Mouse (Mus musculus): ENCODE results near the gene Fam199x. TPM values are rescaled to one million over a fixed set of nuclear protein-coding genes. Genes with fewer than 3 reads are reported as not detected.

The Fam199x gene
- 1 to 10 TPM; 3.7 to 5.5 TPM for total RNA-seq (2021)
- long read RNA-seq, experiment 1, full-length matches to known transcripts, result 9 of 11 reads
- long read RNA-seq, experiment 1, partial matches to known transcripts, result 0 of 11 reads
- long read RNA-seq, experiment 1, other reads (novel, unspliced or antisense), result 2 of 11 reads
- long read RNA-seq, experiment 2, full-length matches to known transcripts, result 5 of 8 reads
- long read RNA-seq, experiment 2, partial matches to known transcripts, result 0 of 8 reads
- long read RNA-seq, experiment 2, other reads (novel, unspliced or antisense), result 3 of 8 reads

- DNase-seq (ENCODE audit: low spot score), result peak; percentile 72
Observed at GRCm38 (mm10) chrX:137049425-137050225, at the start of gene Fam199x. Fam199x (plus strand) TSS chrX:137049594.

DNA sequence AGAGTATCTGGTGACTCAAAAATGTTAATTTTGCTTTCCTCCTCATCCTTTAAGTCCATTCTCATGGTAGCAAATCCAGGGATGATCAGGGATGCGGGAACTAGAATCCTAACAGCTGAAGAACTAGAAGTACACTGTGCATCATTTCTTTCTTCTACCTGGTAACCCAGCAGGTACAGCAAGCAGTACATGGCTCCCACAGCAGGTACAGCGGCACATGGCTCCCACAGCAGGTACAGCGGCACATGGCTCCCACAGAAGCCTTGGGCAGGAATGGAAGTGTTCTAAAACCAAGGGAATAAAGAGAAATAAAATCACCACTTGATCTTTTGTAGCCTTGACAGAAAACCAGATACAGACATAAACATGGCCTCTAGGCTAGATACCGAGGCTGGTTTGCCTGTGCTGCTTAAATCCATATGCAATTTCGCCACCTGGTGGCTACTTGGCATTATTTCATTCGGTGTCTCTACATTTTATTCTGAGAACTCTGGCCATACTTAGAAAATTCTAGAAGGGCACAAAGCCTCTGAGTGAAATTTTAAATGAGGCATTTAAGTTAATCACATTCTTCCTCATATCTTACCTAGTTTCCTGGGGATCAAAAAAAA lies 34.2 kb upstream of the Fam199x start:
- peak; percentile 21 for DNase-seq (ENCODE audit: low spot score)

- no peak for DNase-seq (ENCODE audit: low spot score)
Observed at GRCm38 (mm10) chrX:137017668-137018067, 31.7 kb upstream of the Fam199x start.

DNA sequence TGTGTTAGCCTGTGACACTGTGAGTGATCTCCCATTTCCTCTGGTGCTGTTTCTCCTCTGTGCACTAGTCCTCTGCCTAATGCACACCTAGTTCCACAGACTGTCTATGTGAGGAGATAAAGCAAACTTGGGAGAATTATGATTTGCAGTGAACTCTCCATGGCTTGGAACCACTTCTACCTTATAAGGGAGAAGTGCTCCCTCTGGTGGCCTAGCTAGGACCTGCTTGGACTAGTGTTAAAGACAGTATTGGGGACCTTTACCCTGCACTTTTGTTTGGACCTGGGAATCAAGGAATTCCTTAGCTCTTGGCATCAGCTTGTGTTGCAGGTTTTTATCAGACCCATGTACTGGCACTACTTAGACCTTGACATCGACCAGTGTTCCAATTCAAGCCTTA lies 30.1 kb upstream of the Fam199x start:
- peak; percentile 33 for DNase-seq (ENCODE audit: low spot score)

GRCm38 (mm10) chrX:137030916-137031315 lies 18.5 kb upstream of the Fam199x start:
- DNase-seq (ENCODE audit: low spot score), result no peak

DNA sequence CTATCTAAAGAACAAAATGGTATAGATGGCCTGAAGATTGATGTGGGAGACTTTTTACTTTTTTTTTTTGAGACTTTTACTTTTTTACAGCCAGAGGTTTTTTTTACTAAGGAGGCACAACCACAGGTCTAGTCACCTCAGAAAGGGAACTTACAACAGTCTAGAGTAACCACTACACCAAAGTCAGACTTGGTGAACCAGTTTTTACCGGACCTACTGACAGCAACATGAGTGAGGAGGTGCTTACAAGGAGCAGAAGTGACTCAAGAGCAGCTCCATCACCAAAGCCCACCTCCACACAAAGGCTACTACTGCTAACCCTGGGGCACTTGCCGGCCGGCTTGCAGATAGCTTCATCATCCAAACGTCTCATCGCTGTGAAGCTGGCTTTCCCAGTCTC lies 17.7 kb upstream of the Fam199x start:
- no peak for DNase-seq (ENCODE audit: low spot score)

DNA sequence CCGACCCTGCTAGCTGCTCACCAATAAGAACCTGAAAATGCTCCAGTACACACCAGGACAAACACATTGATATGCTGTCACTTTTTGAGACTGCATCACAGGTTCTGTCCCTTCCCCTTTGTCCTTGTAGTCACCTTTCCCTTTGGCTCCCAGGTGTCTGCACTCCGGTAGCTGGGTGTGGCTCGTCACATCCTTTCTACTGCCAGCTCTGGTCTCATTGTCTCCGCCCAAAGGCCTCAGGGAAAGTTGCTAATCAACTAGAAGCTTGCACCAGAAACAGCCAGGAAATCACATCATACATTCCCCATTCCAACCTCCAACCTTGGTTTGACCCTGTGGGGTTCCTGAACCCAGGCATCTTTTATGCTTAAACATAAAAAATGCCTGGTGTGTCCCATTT lies 15.1 kb upstream of the Fam199x start:
- DNase-seq (ENCODE audit: low spot score), result no peak

DNA sequence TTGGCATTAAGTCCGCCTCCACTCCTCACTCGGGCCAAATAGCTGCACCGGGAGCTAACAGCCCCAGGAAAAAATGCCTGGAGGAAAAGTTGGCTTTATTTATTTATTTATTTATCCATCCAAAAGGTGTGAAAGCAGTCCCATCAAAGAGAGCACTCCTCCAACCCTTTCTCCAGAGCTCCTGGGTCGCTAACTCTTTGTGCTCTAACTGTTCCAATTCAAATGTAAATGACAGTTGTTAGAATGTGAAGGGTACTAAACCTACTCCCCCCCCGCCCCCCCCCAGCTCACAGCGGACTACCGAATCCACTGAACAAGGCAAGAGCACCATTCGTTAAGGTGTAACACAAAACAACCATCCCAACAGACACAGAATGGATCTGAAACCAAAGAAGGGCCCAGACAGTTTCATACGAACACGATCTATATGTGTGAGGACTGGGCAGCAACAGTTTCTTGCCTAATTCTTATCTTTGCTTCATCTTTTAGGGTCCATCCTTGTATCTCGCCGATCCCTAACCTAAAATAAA lies 11.9 kb upstream of the Fam199x start:
- no peak for DNase-seq (ENCODE audit: low spot score)

DNA sequence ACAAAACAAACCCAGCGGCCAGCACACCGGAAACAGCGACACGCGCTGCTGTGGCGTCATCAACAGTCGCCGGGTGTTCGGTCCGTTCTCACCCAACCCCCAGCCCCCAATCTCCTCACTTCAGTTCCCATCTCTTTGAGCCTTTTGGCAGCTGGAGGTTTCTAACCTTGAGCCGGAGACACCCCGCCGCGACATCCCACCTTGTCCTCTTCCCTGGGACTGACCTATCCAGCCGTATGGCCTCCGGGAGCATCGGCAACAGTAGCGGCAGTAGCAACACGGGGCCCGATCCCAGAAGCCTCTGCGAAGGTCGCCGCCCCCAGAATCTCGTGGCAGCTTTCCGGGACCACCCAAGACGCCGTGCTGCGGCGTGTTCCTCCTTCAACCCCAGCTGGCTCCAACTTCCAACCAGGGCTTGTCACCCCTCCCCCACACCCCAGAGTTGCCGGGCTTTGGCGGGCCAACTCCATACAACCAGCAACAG lies 11.4 kb upstream of the Fam199x start, which contains the start of gene Slc25a53:
TSS of gene Slc25a53 (minus strand) at position 303 of the 484 bp plus-strand sequence.
- DNase-seq (ENCODE audit: low spot score), result peak; percentile 79

- DNase-seq (ENCODE audit: low spot score), result no peak
Observed at GRCm38 (mm10) chrX:137038502-137038901, 10.9 kb upstream of the Fam199x start.

GRCm38 (mm10) chrX:137049060-137049424 lies 352 bp upstream of the Fam199x start:
- DNase-seq (ENCODE audit: low spot score), result no peak

- no peak for DNase-seq (ENCODE audit: low spot score)
Observed at GRCm38 (mm10) chrX:137063202-137063601, 13.8 kb downstream of the Fam199x start.

- no peak for DNase-seq (ENCODE audit: low spot score)
Observed at GRCm38 (mm10) chrX:137104531-137104930, 55.1 kb downstream of the Fam199x start.

DNA sequence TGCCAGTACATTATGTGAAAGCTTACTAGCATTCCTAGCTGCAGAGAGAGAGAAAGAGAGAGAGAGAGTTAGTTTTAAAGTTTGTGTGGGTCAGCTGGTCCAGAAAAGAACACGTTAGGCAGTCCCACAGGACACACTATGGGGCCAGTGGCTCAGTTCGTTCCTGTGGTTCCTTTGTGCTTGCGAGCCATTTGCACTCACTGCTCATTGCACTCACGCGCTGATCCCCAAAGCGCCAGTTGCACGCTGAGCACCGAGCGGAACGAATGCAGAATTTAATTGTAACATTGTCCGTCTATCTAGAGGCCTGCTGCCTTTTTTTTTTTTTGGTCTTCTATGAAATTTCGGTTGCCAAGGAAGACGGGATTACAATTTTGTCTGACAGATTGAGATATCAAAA lies 57.1 kb downstream of the Fam199x start:
- DNase-seq (ENCODE audit: low spot score), result no peak

DNA sequence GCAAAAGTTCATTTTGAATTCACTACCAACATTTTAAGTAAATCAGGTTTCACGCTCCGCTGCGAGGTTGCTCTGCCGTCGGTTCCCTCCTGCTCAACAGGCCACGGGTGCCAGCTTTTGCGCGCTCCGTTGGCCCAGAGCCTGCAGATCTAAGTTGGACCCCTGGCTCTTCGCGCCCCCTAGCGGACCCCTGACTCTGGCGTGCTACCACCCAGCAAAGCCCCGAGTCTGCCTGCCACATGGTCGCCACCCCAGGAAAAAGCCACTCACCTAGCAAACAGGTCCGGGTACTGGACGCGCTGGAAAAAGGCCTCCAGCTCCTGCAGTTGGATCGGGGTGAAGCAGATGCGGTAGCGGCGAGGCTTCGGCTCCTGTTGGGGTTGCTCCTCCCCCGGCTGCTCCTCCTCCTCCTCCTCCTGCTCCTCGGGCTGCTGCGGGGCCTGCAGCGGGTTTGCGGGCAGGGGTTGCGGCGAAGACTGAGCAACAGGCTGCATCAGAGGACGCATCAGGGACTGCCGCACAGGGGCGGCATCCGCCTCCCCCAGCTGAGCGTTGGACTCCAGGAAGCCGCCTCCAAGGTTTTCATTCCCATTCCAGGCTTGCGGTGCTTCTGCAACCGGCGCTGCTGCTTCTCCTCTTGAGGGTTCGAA lies 68.8 kb downstream of the Fam199x start:
- no peak for DNase-seq (ENCODE audit: low spot score)

DNA sequence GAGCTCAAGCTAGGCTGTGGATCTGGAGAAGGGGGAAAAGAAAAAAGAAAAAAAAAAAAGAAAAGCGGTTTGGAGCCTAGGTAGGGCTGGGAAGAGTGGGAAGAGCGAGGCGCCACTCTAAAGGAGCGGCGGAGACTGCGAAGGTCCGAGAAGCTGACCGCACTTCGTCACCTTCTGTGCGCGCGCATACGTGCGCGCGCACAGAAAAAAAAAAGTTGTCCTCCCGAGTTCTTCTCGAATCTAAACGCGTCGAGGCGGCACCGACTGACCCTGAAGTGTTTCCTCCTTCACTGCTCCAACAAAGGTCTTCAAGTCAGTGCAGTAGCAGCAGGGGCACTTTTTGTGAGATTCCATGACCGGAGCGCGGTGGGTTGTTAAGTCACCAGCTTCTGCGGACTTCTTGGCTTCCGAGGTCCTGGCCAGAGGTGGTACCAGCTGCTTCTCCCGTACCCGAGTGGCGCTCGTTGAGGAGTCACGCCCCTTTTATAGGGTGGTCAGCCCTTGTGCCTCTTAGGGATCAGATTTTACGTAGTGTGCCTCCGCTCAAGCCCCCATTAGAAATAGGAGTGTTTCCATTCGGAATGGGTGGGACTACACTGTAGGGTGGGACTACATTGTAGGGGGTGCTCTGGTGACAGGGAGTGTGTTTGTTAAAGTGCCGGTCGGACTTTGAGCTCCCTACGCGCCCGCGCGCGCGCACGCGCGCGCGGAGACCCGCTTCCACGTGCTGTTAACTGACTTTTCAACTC lies 70.5 kb downstream of the Fam199x start:
- DNase-seq (ENCODE audit: low spot score), result no peak

GRCm38 (mm10) chrX:137121718-137122117 lies 72.3 kb downstream of the Fam199x start, which contains the start of gene Esx1:
Esx1 (minus strand) TSS chrX:137122083.
- DNase-seq (ENCODE audit: low spot score), result no peak

DNA sequence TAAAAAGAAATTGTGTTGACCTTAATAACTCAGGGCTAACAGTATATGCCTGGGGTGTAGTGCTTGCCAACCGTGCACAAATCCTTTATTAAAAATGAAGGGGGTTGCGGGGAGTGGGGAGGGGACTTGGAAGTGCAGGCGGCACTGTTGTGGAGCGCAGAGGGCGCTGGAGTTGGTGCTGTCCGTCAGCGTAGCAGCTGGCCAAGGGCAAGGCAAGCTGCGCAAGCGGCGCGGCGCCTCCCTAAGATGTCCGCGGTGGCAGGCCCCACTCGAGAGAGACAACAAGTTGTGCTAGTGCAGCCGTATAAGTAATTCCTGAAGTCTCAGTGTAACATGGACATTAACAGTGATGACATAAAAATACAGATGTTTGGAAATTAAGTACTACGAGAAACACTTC lies 78.1 kb downstream of the Fam199x start:
- DNase-seq (ENCODE audit: low spot score), result no peak
